Mouse (Mus musculus): ENCODE data around the gene Il11ra1.
"Not testable (repeated sequence)": the region's sequence is repeated elsewhere in the genome, so short reads cannot be mapped to it uniquely, and the experiment has no call there.

GRCm38 (mm10) chr4:41782711-41783110, 82.9 kb downstream of the Il11ra1 start:
- not testable (repeated sequence) for TF ChIP-seq E2F4 (IDR thresholded peaks at IDR 0.05; ENCODE audit: insufficient read depth); CEBPB (IDR thresholded peaks at IDR 0.05; ENCODE audit: insufficient read depth, poor library complexity, severe bottlenecking); POLR2A (IDR thresholded peaks at IDR 0.05; ENCODE audit: insufficient read length, low read depth); MYOG (IDR thresholded peaks at IDR 0.05; ENCODE audit: control insufficient read depth in 1 of 3, insufficient read depth in 1 of 3, insufficient read length in 2 of 3, low read depth in 2 of 3); POLR2AphosphoS2 (IDR thresholded peaks at IDR 0.05; ENCODE audit: insufficient read length, low read depth)

All from myocyte (in vitro differentiated cells).